Mouse (Mus musculus) megakaryocyte, embryonic 14.5 days (primary cell): ENCODE measurements around the gene Efr3b.
"Not testable (repeated sequence)": the region's sequence is repeated elsewhere in the genome, so short reads cannot be mapped to it uniquely, and the experiment has no call there.

ENCODE experiments used
- FLI1 ChIP-seq: IDR thresholded peaks from 2 replicates; pipeline ENCODE4 v1.6.1; 2012; ENCODE audit warnings: low read length, inconsistent platforms, mixed read lengths
- GATA1 ChIP-seq: IDR thresholded peaks from 3 replicates; pipeline ENCODE4 v1.6.1; 2012; ENCODE audit warnings: mixed read lengths, low read length, inconsistent platforms, borderline replicate concordance

- not testable (repeated sequence) for TF ChIP-seq GATA1, FLI1
These were observed 65.5 kb downstream of the Efr3b start for GRCm38 (mm10) chr12:3973169-3973568.
